Mouse (Mus musculus) testis, adult 2 months (tissue): ENCODE results near the gene Uqcrq. TPM values are rescaled to one million over a fixed set of nuclear protein-coding genes. Genes with fewer than 3 reads are reported as not detected.

Source experiments
- H3K27ac ChIP-seq: fragments of 200-500 bp; 2 replicates; pipeline ENCODE4 v1.5.1; 2012; ENCODE audit warnings: low read depth, low read length; ENCODE audit not compliant: control insufficient read depth, insufficient read depth
- H3K27me3 ChIP-seq: fragments of 200-500 bp; 2 replicates; pipeline ENCODE4 v1.6.1; 2012; ENCODE audit warnings: mild to moderate bottlenecking, low read length, moderate library complexity; ENCODE audit not compliant: control insufficient read depth, insufficient read depth
- H3K36me3 ChIP-seq: fragments of 200-500 bp; 2 replicates; pipeline ENCODE4 v1.6.1; 2012; ENCODE audit warnings: mild to moderate bottlenecking, low read length; ENCODE audit not compliant: control insufficient read depth, insufficient read depth
- H3K4me1 ChIP-seq: fragments of 200-500 bp; 2 replicates; pipeline ENCODE4 v1.6.1; 2012; ENCODE audit warnings: low read length; ENCODE audit not compliant: control insufficient read depth, insufficient read depth
- H3K4me3 ChIP-seq: fragments of 200-500 bp; 2 replicates; pipeline ENCODE4 v1.5.1; 2012; ENCODE audit warnings: low read depth, mild to moderate bottlenecking, low read length, moderate library complexity, mixed read lengths; ENCODE audit not compliant: control insufficient read depth
- CTCF ChIP-seq: fragments of 200-500 bp; IDR thresholded peaks from 2 replicates; pipeline ENCODE4 v1.5.1; 2012; ENCODE audit warnings: low read depth, mild to moderate bottlenecking, inconsistent platforms, low read length, moderate library complexity; ENCODE audit not compliant: control insufficient read depth, insufficient read depth, insufficient replicate concordance
- POLR2A ChIP-seq: fragments of 200-500 bp; IDR thresholded peaks from 2 replicates; pipeline ENCODE4 v1.6.1; 2012; ENCODE audit warnings: low read depth, mild to moderate bottlenecking, inconsistent platforms, low read length, moderate library complexity; ENCODE audit not compliant: control insufficient read depth
- polyA plus RNA-seq: library from polyadenylated mRNA; depleted of rRNA; stranded (reverse); fragments of >200 nt; gene quantifications from 2 replicates; pipeline ENCODE4 v1.2.3, GENCODE M21; 2012; rRNA removed

Uqcrq gene
- polyA plus RNA-seq, 1 experiment: 969 TPM

GRCm38 (mm10) chr11:53383758-53384428, 46.7 kb downstream of the Uqcrq start:
- Histone ChIP-seq H3K4me3 (no peak overlapping the region), H3K27me3 (no peaks in the 10 kb centered on the region), H3K4me1 (no peaks in the 10 kb centered on the region), H3K36me3 (0 out of 2 replicates have a peak, but pooled peaks cover under 1% of the 10 kb centered on the region), H3K27ac (no peak overlapping the region)
- no peak for TF ChIP-seq CTCF

GRCm38 (mm10) chr11:53378918-53379317, 51.7 kb downstream of the Uqcrq start:
- TF ChIP-seq POLR2A (no peak), CTCF (no peak)
- 0 out of 2 replicates have a peak, but pooled peaks cover 1% of the 10 kb centered on the region for H3K36me3 ChIP-seq
- no peaks in the 10 kb centered on the region for H3K27me3 ChIP-seq
- H3K4me3 ChIP-seq: no peak overlapping the region
- no peaks in the 10 kb centered on the region for H3K4me1 ChIP-seq
- no peak overlapping the region for H3K27ac ChIP-seq

Other genes starting within 250 kb of the Uqcrq start
- 36.0 and 38.9 TPM in 2 replicates for gene Hspa4, start 130.4 kb downstream of the Uqcrq start, polyA plus RNA-seq
- 3.5 and 4.8 TPM in 2 replicates for gene Zcchc10, start 106.2 kb downstream of the Uqcrq start, polyA plus RNA-seq
- 21.1 and 22.9 TPM in 2 replicates for gene Aff4, start 80.0 kb downstream of the Uqcrq start, polyA plus RNA-seq
- gene Leap2, start 7.7 kb downstream of the Uqcrq start, polyA plus RNA-seq: not detected in 2 replicates
- gene Gdf9, start 192 bp upstream of the Uqcrq start, polyA plus RNA-seq: 8.4 and 10.1 TPM in 2 replicates
- gene Gm10447, start 26.3 kb upstream of the Uqcrq start, polyA plus RNA-seq: 0.05 and 0.11 TPM in 2 replicates
- gene Shroom1, start 26.4 kb upstream of the Uqcrq start, polyA plus RNA-seq: 0.41 and 1.1 TPM in 2 replicates
- 11.1 and 13.4 TPM in 2 replicates for gene Gm9837, start 39.6 kb upstream of the Uqcrq start, polyA plus RNA-seq
- gene Gm9945, start 49.3 kb upstream of the Uqcrq start, polyA plus RNA-seq: not detected in 2 replicates
- gene Sowaha, start 49.4 kb upstream of the Uqcrq start, polyA plus RNA-seq: 0.10 and 0.13 TPM in 2 replicates
- gene Sept8, start 88.4 kb upstream of the Uqcrq start, polyA plus RNA-seq: 3.0 and 3.2 TPM in 2 replicates
- gene Kif3a, start 136.5 kb upstream of the Uqcrq start, polyA plus RNA-seq: 26.2 and 31.0 TPM in 2 replicates
- not detected in 2 replicates for gene Il4, start 187.8 kb upstream of the Uqcrq start, polyA plus RNA-seq
- 0.96 and 1.1 TPM in 2 replicates for gene Il13, start 203.9 kb upstream of the Uqcrq start, polyA plus RNA-seq